Mouse (Mus musculus): ENCODE data around the gene Amigo1.

Gene Amigo1

DNA sequence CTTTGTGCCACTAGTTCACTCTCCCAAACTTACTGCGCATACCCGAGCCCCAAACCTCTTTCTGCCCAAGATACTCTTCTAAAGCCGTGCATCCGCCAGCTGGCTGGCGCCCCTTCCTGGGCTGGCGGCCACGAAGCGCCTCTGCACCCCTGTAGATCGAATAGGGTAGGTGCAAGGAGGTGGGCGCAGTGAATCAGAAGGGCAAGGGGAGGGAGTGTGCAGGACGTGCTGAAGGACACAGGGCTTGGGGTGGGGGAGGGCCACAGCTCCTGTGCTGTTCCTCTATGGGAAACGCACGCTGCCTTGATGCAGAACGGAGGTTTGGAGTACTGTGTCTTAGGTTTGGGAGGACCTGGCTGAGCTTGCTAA, 24.6 kb downstream of the Amigo1 start, which contains the start of gene Atxn7l2:
Gene Atxn7l2, minus strand, starts transcription at position 164 of the 369 bp plus-strand sequence.
- Histone ChIP-seq H3K9me3 (ENCODE audit: low read length) (no peaks in the 10 kb centered on the region), H3K36me3 (ENCODE audit: insufficient read depth, low read length) (peaks cover 25% of the 10 kb centered on the region), H3K27me3 (ENCODE audit: insufficient read depth, low read length) (peaks cover 20% of the 10 kb centered on the region), H3K4me1 (replicated peaks; ENCODE audit: low read depth, low read length) (peaks cover 59% of the 10 kb centered on the region), H3K4me3 (replicated peaks; ENCODE audit: low read length) (peak within 1 kb of the TSS; percentile 89)
- TF ChIP-seq CTCF (conservative IDR thresholded peaks at IDR 0.05; ENCODE audit: low read length) (no peak), POU5F1 (IDR thresholded peaks at IDR 0.05; ENCODE audit: borderline replicate concordance, low read length) (no peak), NANOG (IDR thresholded peaks at IDR 0.05; ENCODE audit: borderline replicate concordance, low read length) (no peak)

DNA sequence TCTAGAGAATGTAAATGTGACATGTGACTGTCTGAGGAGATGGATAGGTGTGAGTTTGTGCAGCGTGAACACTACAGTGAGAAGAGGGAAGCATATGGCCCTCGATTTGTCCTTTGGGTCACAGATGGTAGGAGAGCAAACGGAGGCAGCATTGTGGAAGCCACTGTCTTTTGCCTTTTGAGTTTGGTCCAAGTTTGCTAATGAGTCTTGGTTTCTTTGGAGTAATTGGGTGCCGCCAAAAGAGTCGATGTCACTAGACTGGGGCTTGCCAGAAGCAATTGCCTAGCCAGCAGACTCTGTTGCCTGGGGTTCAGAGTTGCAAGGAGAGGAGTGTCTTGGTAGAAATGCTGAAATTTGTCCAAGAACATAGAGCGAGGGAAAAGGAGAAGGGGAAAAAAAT, 25.7 kb downstream of the Amigo1 start:
- 0 out of 2 replicates have a peak overlapping the region, but pooled peaks have one; percentile 89 for H3K4me3 ChIP-seq (replicated peaks; ENCODE audit: low read length)
- no peaks in the 10 kb centered on the region for H3K9me3 ChIP-seq (ENCODE audit: low read length)
- H3K36me3 ChIP-seq (ENCODE audit: insufficient read depth, low read length): peaks cover 15% of the 10 kb centered on the region
- peaks cover 48% of the 10 kb centered on the region for H3K4me1 ChIP-seq (replicated peaks; ENCODE audit: low read depth, low read length)
- peaks cover 29% of the 10 kb centered on the region for H3K27me3 ChIP-seq (ENCODE audit: insufficient read depth, low read length)
- TF ChIP-seq CTCF (conservative IDR thresholded peaks at IDR 0.05; ENCODE audit: low read length) (no peak), NANOG (IDR thresholded peaks at IDR 0.05; ENCODE audit: borderline replicate concordance, low read length) (no peak), POU5F1 (IDR thresholded peaks at IDR 0.05; ENCODE audit: borderline replicate concordance, low read length) (no peak)

DNA sequence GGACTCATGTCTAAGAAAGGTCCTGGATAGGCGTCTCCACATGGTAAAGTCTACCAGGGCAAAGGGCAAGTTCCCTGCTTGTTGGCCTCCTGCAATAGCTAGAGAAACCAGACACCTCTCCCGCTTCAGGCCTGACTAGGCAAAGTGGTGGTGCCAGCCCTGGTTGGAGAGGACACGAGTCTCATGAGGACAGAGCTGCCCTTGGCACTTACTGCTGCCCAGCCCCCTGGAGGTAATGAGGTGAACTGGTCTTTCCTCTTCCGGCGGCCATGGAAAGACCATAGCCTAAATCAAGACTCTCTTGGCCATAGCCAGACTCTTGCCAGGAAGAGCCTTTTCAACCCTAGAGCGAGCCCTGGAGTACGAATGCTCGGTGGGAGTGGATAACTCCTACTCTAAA, 26.3 kb downstream of the Amigo1 start:
- Histone ChIP-seq H3K9me3 (ENCODE audit: low read length) (no peaks in the 10 kb centered on the region), H3K27me3 (ENCODE audit: insufficient read depth, low read length) (peaks cover 32% of the 10 kb centered on the region), H3K4me1 (replicated peaks; ENCODE audit: low read depth, low read length) (peaks cover 43% of the 10 kb centered on the region), H3K4me3 (replicated peaks; ENCODE audit: low read length) (no peak overlapping the region), H3K36me3 (ENCODE audit: insufficient read depth, low read length) (peaks cover 9% of the 10 kb centered on the region)
- no peak; the same call in 1 of the 2 replicates for TF ChIP-seq CTCF (conservative IDR thresholded peaks at IDR 0.05; ENCODE audit: low read length)
- no peak for TF ChIP-seq NANOG (IDR thresholded peaks at IDR 0.05; ENCODE audit: borderline replicate concordance, low read length)
- no peak for TF ChIP-seq POU5F1 (IDR thresholded peaks at IDR 0.05; ENCODE audit: borderline replicate concordance, low read length)

- no peak for TF ChIP-seq CTCF (conservative IDR thresholded peaks at IDR 0.05; ENCODE audit: low read length)
- TF ChIP-seq NANOG (IDR thresholded peaks at IDR 0.05; ENCODE audit: borderline replicate concordance, low read length): no peak
- TF ChIP-seq POU5F1 (IDR thresholded peaks at IDR 0.05; ENCODE audit: borderline replicate concordance, low read length): no peak
- no peaks in the 10 kb centered on the region for H3K9me3 ChIP-seq (ENCODE audit: low read length)
- H3K36me3 ChIP-seq (ENCODE audit: insufficient read depth, low read length): no peaks in the 10 kb centered on the region
- H3K4me1 ChIP-seq (replicated peaks; ENCODE audit: low read depth, low read length): peaks cover 22% of the 10 kb centered on the region
- H3K4me3 ChIP-seq (replicated peaks; ENCODE audit: low read length): no peak overlapping the region
- H3K27me3 ChIP-seq (ENCODE audit: insufficient read depth, low read length): peaks cover 52% of the 10 kb centered on the region
Measured at GRCm38 (mm10) chr3:108214734-108215133, 28.6 kb downstream of the Amigo1 start.

- Histone ChIP-seq H3K4me1 (replicated peaks; ENCODE audit: low read depth, low read length) (peaks cover 5% of the 10 kb centered on the region; the same call in 1 of the 2 replicates), H3K4me3 (replicated peaks; ENCODE audit: low read length) (no peak overlapping the region), H3K27me3 (ENCODE audit: insufficient read depth, low read length) (peaks cover 87% of the 10 kb centered on the region), H3K36me3 (ENCODE audit: insufficient read depth, low read length) (no peaks in the 10 kb centered on the region), H3K9me3 (ENCODE audit: low read length) (no peaks in the 10 kb centered on the region)
- no peak for TF ChIP-seq CTCF (conservative IDR thresholded peaks at IDR 0.05; ENCODE audit: low read length)
- TF ChIP-seq NANOG (IDR thresholded peaks at IDR 0.05; ENCODE audit: borderline replicate concordance, low read length): no peak
- no peak for TF ChIP-seq POU5F1 (IDR thresholded peaks at IDR 0.05; ENCODE audit: borderline replicate concordance, low read length)
Measured at GRCm38 (mm10) chr3:108220661-108221060, 34.5 kb downstream of the Amigo1 start.

- Histone ChIP-seq H3K36me3 (ENCODE audit: insufficient read depth, low read length) (no peaks in the 10 kb centered on the region), H3K27me3 (ENCODE audit: insufficient read depth, low read length) (peaks cover 67% of the 10 kb centered on the region), H3K9me3 (ENCODE audit: low read length) (no peaks in the 10 kb centered on the region), H3K4me3 (replicated peaks; ENCODE audit: low read length) (peak overlapping the region; percentile 78), H3K4me1 (replicated peaks; ENCODE audit: low read depth, low read length) (peaks cover 20% of the 10 kb centered on the region)
- TF ChIP-seq CTCF (conservative IDR thresholded peaks at IDR 0.05; ENCODE audit: low read length) (no peak), POU5F1 (IDR thresholded peaks at IDR 0.05; ENCODE audit: borderline replicate concordance, low read length) (no peak), NANOG (IDR thresholded peaks at IDR 0.05; ENCODE audit: borderline replicate concordance, low read length) (no peak)
Measured at GRCm38 (mm10) chr3:108225711-108226557, 39.8 kb downstream of the Amigo1 start.

- no peak for TF ChIP-seq CTCF (conservative IDR thresholded peaks at IDR 0.05; ENCODE audit: low read length)
- no peak for TF ChIP-seq POU5F1 (IDR thresholded peaks at IDR 0.05; ENCODE audit: borderline replicate concordance, low read length)
- TF ChIP-seq NANOG (IDR thresholded peaks at IDR 0.05; ENCODE audit: borderline replicate concordance, low read length): no peak
- Histone ChIP-seq H3K9me3 (ENCODE audit: low read length) (no peaks in the 10 kb centered on the region), H3K36me3 (ENCODE audit: insufficient read depth, low read length) (no peaks in the 10 kb centered on the region), H3K27me3 (ENCODE audit: insufficient read depth, low read length) (peaks cover 60% of the 10 kb centered on the region), H3K4me1 (replicated peaks; ENCODE audit: low read depth, low read length) (peaks cover 20% of the 10 kb centered on the region), H3K4me3 (replicated peaks; ENCODE audit: low read length) (peak within 1 kb of the TSS; percentile 78)
Measured at GRCm38 (mm10) chr3:108226558-108227350, 40.6 kb downstream of the Amigo1 start, which contains the start of gene Sypl2. Sypl2 (minus strand) TSS chr3:108226648.

GRCm38 (mm10) chr3:108227521-108227920, 41.4 kb downstream of the Amigo1 start:
- H3K4me3 ChIP-seq (replicated peaks; ENCODE audit: low read length): peak overlapping the region; percentile 78; the same call in 1 of the 2 replicates
- H3K36me3 ChIP-seq (ENCODE audit: insufficient read depth, low read length): no peaks in the 10 kb centered on the region
- TF ChIP-seq CTCF (conservative IDR thresholded peaks at IDR 0.05; ENCODE audit: low read length) (no peak), POU5F1 (IDR thresholded peaks at IDR 0.05; ENCODE audit: borderline replicate concordance, low read length) (no peak), NANOG (IDR thresholded peaks at IDR 0.05; ENCODE audit: borderline replicate concordance, low read length) (no peak)
- no peaks in the 10 kb centered on the region for H3K9me3 ChIP-seq (ENCODE audit: low read length)
- H3K27me3 ChIP-seq (ENCODE audit: insufficient read depth, low read length): peaks cover 55% of the 10 kb centered on the region
- H3K4me1 ChIP-seq (replicated peaks; ENCODE audit: low read depth, low read length): peaks cover 26% of the 10 kb centered on the region
